Mouse (Mus musculus) gastrocnemius, postnatal 36 days (tissue): ENCODE results near the gene Olfr1123. TPM values are rescaled to one million over a fixed set of nuclear protein-coding genes. Genes with fewer than 3 reads are reported as not detected.
"Not testable (repeated sequence)": the region's sequence is repeated elsewhere in the genome, so short reads cannot be mapped to it uniquely, and the experiment has no call there.

Source experiments
- DNase-seq, 2 experiments: peaks; one replicate each; pipeline ENCODE4 v3.0.0; 2022
- intact Hi-C: fragments of 180-260 bp; cut with DNase I; formaldehyde crosslinking; loops from one replicate; pipeline ENCODE4 v1.15.1; 2025
- long read RNA-seq, 2 experiments: library from polyadenylated mRNA; stranded (forward); transcript quantifications; one replicate each; pipeline ENCODE4 v2.0.0; 2021
- total RNA-seq, 2 experiments: library from RNA; stranded (reverse); gene quantifications; 2 replicates each; pipeline ENCODE4 v1.2.3; 2021

Olfr1123 gene
- total RNA-seq = not detected
- long read RNA-seq, experiment 1 = 0 reads
- long read RNA-seq, experiment 2 = 0 reads

DNA sequence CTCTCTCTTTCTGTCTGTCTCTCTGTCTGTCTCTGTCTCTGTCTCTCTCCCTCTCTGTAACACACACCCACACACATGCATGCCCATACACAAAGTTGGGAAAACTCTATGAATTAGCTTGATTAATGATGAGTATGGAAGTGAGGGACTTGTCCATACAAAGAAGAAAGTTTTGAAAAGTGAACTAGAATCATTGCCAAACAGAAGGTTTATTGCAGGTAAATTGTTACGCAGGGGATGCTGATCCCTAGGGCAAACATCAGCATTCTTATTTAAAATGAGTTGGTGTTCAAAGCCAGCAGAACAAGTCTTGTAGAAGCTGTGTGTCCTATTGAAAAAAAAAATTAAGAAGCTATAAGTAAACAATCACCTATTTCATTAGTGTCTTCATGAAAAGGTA lies at the start of gene Olfr1123:
Olfr1123 (plus strand) TSS at position 301 of the 400 bp plus-strand sequence.
- no peak for DNase-seq
- intact Hi-C loops = no loop called here

GRCm38 (mm10) chr2:87369595-87369994 lies 46.8 kb upstream of the Olfr1123 start, which contains the start of gene Olfr1121:
Olfr1121 (plus strand) TSS chr2:87369895.
- no peak for DNase-seq
- intact Hi-C loops = no loop called here

DNA sequence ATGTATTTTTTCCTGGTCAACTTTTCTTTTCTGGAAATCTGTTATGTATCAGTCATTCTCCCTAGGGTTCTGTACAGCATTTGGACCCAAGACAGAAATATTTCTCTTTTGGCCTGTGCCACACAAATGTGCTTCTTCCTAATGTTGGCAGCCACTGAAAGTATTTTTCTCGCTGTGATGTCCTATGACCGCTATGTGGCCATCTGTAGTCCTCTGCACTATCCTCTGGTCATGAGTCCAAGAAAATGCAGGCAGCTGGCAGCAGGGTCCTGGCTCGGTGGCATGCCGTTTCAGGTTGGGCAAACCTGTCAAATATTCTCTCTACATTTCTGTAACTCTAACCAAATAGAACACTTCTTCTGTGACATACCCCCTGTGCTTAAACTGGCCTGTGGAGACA lies 44.7 kb upstream of the Olfr1123 start:
- no peak for DNase-seq
- intact Hi-C loops = no loop called here

GRCm38 (mm10) chr2:87383935-87384334 lies 32.5 kb upstream of the Olfr1123 start:
- intact Hi-C loops = no loop called here
- DNase-seq = no peak

DNA sequence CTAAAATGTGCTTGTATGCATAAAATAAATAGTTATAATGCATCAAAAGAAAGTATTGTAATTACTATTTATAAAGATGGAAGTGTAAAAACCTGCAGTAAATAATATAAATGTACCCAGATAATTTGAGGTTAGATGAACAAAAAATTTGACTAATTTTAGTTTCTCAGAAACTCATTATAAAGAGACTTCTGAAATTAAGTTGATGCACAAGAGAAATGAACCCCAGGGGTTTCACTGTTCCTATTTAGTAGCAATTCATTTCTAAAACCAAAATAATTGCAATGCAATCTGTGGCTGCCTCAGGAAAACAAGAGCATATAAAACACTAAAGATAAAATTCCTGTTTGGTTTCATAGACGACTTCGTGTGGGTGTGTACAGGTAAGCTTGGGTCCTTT lies 30.9 kb upstream of the Olfr1123 start, which contains the start of gene Olfr1122:
Olfr1122 (plus strand) TSS at position 301 of the 400 bp plus-strand sequence.
- no peak for DNase-seq
- intact Hi-C loops = no loop called here

DNA sequence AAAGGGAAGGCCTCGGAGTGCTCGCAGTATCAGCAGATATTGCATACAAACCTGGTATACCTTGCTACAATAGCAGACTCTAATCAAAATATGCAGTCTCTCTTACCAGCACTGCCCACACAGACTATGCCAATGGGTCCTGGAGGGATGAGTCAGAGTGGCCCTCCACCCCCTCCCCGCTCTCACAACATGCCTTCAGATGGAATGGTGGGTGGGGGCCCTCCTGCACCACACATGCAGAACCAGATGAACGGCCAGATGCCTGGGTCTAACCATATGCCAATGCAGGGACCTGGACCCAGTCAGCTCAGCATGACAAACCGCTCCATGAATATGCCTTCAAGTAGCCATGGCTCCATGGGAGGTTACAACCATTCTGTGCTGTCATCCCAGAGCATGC lies 22.8 kb upstream of the Olfr1123 start:
- intact Hi-C loops, DNase-seq: not testable (repeated sequence)

- intact Hi-C loops, DNase-seq: not testable (repeated sequence)
Observed at GRCm38 (mm10) chr2:87394686-87395085, 21.7 kb upstream of the Olfr1123 start.

DNA sequence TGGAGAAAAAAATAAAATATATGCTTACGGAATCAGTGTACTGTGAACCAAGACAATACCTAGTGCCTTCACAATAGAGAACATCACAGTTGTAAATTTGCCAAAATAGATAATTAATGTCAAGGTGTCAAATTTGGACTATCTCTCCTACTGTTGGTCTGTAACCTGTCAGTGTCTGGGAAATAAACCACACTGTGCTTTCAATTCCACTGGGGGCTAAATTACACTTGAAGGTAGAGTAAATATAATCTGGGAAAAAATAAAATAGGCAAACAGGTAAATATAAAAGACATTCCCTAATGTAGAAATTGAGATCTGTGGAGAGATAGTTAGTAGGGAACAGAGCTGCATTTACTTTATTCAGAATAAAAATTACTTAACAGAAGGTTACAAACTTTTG lies 13.5 kb downstream of the Olfr1123 start, which contains the start of gene Olfr1124:
Olfr1124 (plus strand) TSS at position 301 of the 400 bp plus-strand sequence.
- DNase-seq = no peak
- intact Hi-C loops = no loop called here

DNA sequence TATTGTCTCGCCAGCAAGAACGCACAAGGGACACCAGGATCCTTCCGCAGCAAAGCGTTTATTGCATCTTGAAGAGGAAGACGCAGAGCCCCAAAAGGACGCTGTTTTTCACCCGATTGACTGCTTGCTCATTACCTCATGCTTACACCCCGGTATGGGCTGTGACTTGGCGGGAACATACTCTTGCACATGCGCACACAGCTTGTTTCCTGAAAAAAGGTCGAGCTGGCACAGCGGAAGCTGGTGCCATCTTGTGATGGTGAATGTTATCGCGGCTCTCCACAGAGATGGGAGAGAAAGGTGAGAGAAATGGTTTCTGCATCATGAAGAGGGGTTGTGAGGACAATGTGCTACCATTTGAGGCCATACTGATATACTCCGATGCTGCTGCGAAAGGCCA lies 21.3 kb downstream of the Olfr1123 start:
- intact Hi-C loops = no loop called here
- DNase-seq = no peak

GRCm38 (mm10) chr2:87453662-87454061 lies 37.2 kb downstream of the Olfr1123 start, which contains the start of gene Olfr1126:
Olfr1126 (plus strand) TSS chr2:87453962.
- DNase-seq = no peak
- intact Hi-C loops = no loop called here

DNA sequence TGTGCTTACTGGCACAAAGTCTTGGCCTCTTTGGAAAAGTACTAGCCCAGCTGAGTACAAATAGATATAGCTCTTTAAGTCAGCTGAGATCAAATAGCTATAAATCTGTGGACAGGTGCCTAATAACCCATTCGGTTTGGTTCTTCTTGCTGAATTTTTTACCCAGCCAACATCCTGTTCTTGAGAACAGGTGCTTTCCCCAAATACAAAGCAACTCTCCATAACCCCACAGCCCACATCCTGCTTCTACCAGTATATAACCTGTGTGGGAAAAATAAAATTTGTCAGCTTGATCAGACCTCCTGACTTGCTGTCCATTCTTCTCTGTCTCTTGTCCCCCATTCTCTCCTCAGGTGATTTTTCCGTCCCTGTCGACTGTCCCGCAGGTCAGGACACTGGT lies 45.3 kb downstream of the Olfr1123 start:
- DNase-seq = no peak
- intact Hi-C loops = no loop called here

Other genes with a start within 250 kb of the Olfr1123 start
- not detected for gene Olfr1112, start 228.8 kb upstream of the Olfr1123 start, total RNA-seq
- gene Olfr1113, start 207.7 kb upstream of the Olfr1123 start, total RNA-seq = not detected
- not detected for gene Olfr1115, start 168.6 kb upstream of the Olfr1123 start, total RNA-seq
- not detected for gene Olfr1116, start 149.1 kb upstream of the Olfr1123 start, total RNA-seq
- gene Olfr1118, start 109.1 kb upstream of the Olfr1123 start, total RNA-seq = not detected
- not detected for gene Olfr1120, start 61.8 kb upstream of the Olfr1123 start, total RNA-seq
- gene Olfr1121, start 46.7 kb upstream of the Olfr1123 start, total RNA-seq = not detected
- gene Olfr1122, start 30.8 kb upstream of the Olfr1123 start, total RNA-seq = under 1 TPM in 1 of 2 experiments, not detected in 1; 0.05 TPM
- not detected for gene Olfr1124, start 13.6 kb downstream of the Olfr1123 start, total RNA-seq
- not detected for gene Olfr1126, start 37.3 kb downstream of the Olfr1123 start, total RNA-seq
- gene Pramel7, start 80.5 kb downstream of the Olfr1123 start, total RNA-seq = not detected
- gene Pramel6, start 89.9 kb downstream of the Olfr1123 start, total RNA-seq = not detected
- not detected for gene Olfr153, start 115.2 kb downstream of the Olfr1123 start, total RNA-seq
- gene Olfr1128, start 128.9 kb downstream of the Olfr1123 start, total RNA-seq = not detected
- not detected for gene Olfr1129, start 157.3 kb downstream of the Olfr1123 start, total RNA-seq
- not detected for gene Olfr1130, start 189.6 kb downstream of the Olfr1123 start, total RNA-seq
- not detected for gene Olfr1131, start 210.5 kb downstream of the Olfr1123 start, total RNA-seq
- not detected for gene Olfr1132, start 220.9 kb downstream of the Olfr1123 start, total RNA-seq
- not detected for gene Olfr1133, start 230.7 kb downstream of the Olfr1123 start, total RNA-seq
- not detected for gene Olfr1134, start 241.8 kb downstream of the Olfr1123 start, total RNA-seq